Mouse (Mus musculus): Measurements from ENCODE around the gene Olfr221.

- TF ChIP-seq CTCF (IDR thresholded peaks at IDR 0.05; ENCODE audit: control insufficient read depth, insufficient read depth, insufficient replicate concordance, low read depth, low read length): no peak
- TF ChIP-seq POLR2A (IDR thresholded peaks at IDR 0.05; ENCODE audit: control insufficient read depth, low read depth, low read length): no peak
Observed at GRCm38 (mm10) chr14:52021568-52022212, 20.6 kb downstream of the Olfr221 start.

Measured in testis, adult 2 months (tissue).